Comparison of ENCODE assay signal across 9 mouse cellular contexts in genomic region chr7:101974505-101974904, GRCm38 (mm10). TPM values are rescaled to one million over a fixed set of nuclear protein-coding genes. Genes with fewer than 3 reads are reported as not detected.
DNase-seq lines count a peak whose midpoint lies in the region; TF ChIP-seq lines count a peak whose summit lies in the region.
"Had no signal": no experiment of that assay in that cellular context is flagged by ENCODE, and none has a peak within 500 bp of the region (broad histone marks: within the 10 kb centered on the region; RNA-seq: fewer than 3 reads in every experiment).

No protein-coding gene starts in this region.

- peak; percentile 65 for DNase-seq in adrenal gland, postnatal 10 days
- no peak for DNase-seq in adrenal gland, adult 18-20 months (ENCODE audit: low spot score in 2 of 2)
- peak; percentile 23 for DNase-seq in liver, adult 2 months (ENCODE audit: extremely low read depth, low read depth, low spot score)
- DNase-seq in liver: no peak
- DNase-seq in gastrocnemius, postnatal 36 days: peak; percentile 38 to 69
- DNase-seq in lung, postnatal 36 days: peak; percentile 65
- DNase-seq in frontal cortex, adult 2 months (ENCODE audit: extremely low spot score in 1 of 2, low spot score in 1 of 2): no peak
- no peak for DNase-seq in frontal cortex, postnatal 36 days (ENCODE audit: low spot score in 2 of 2)

- no peaks in the 10 kb centered on the region for H3K27me3 ChIP-seq in liver, adult 2 months (ENCODE audit: control insufficient read depth, insufficient read depth, low read length)

- 10% methylated on average over 2 of the region's 2 CpGs for WGBS in liver, adult 2 months

- intact Hi-C loops in gastrocnemius, postnatal 36 days (cut with DNase I): loop anchor here (5.0 kb wide), 1 partner anchor 57 kb away; no protein-coding TSS in a partner anchor

- H3K4me3 ChIP-seq in liver, adult 2 months (ENCODE audit: insufficient read depth, low read depth, low read length): no peak overlapping the region

- H3K36me3 ChIP-seq in liver, adult 2 months (ENCODE audit: control insufficient read depth, insufficient read depth, low read length): peaks cover 5% of the 10 kb centered on the region; the same call in 1 of the 2 replicates

- H3K9ac ChIP-seq in liver, adult 2 months (ENCODE audit: low read depth, low read length): no peak overlapping the region
- H3K9ac ChIP-seq: liver, embryonic 14.5 days had no signal

- no peak overlapping the region for H3K27ac ChIP-seq in liver, adult 2 months (replicated peaks; ENCODE audit: insufficient read depth, low read depth, low read length)
- H3K27ac ChIP-seq: liver, embryonic 14.5 days had no signal

- peaks cover 31% of the 10 kb centered on the region; the same call in 1 of the 2 replicates for H3K79me2 ChIP-seq in liver, adult 2 months (ENCODE audit: control insufficient read depth, insufficient read depth, low read length)

- peaks cover 16% of the 10 kb centered on the region for H3K4me1 ChIP-seq in liver, adult 2 months (ENCODE audit: control insufficient read depth, insufficient read depth, low read length)

- TF ChIP-seq CTCF in liver, adult 2 months (IDR thresholded peaks at IDR 0.05; ENCODE audit: low read depth, low read length): no peak

- no peak for TF ChIP-seq POLR2A in liver, adult 2 months (IDR thresholded peaks at IDR 0.05; ENCODE audit: extremely low read depth, insufficient read depth, low read length)

RNA-seq across cellular contexts. Expression of gene Numa1, which starts 40.6 kb away (rescaled TPM):
- 100 to 1,000 TPM; 117 to 151 TPM for total RNA-seq in adrenal gland, postnatal 10 days (2021)
- 100 to 1,000 TPM; 141 to 160 TPM for total RNA-seq in adrenal gland, adult 18-20 months (2021)
- 31.8 and 34.8 TPM in 2 replicates for total RNA-seq in liver, adult 2 months (2014; rRNA removed)
- polyA plus RNA-seq in liver, adult 2 months (2012; rRNA removed): 22.2 and 26.7 TPM in 2 replicates
- 10 to 100 TPM; 43.4 to 48.3 TPM for total RNA-seq in gastrocnemius, postnatal 36 days (2021)
- polyA plus RNA-seq in frontal cortex, adult 2 months (2012; rRNA removed): 65.6 and 68.8 TPM in 2 replicates

RNA-seq across cellular contexts. Expression of gene Lrrc51, which starts 40.8 kb away (rescaled TPM):
- total RNA-seq in adrenal gland, postnatal 10 days (2021): 1 to 10 TPM; 8.4 TPM
- 10 to 100 TPM; 12.2 to 13.9 TPM for total RNA-seq in adrenal gland, adult 18-20 months (2021)
- 3.1 and 3.3 TPM in 2 replicates for total RNA-seq in liver, adult 2 months (2014; rRNA removed)
- polyA plus RNA-seq in liver, adult 2 months (2012; rRNA removed): 5.2 and 5.3 TPM in 2 replicates
- 1 to 10 TPM; 2.9 to 3.2 TPM for total RNA-seq in gastrocnemius, postnatal 36 days (2021)
- 12.3 and 12.8 TPM in 2 replicates for polyA plus RNA-seq in frontal cortex, adult 2 months (2012; rRNA removed)

RNA-seq across cellular contexts. Expression of gene Il18bp, which starts 44.0 kb away (rescaled TPM):
- total RNA-seq in adrenal gland, postnatal 10 days (2021): 1 to 10 TPM; 5.4 to 6.3 TPM
- total RNA-seq in adrenal gland, adult 18-20 months (2021): 10 to 100 TPM in 1 of 2 experiments, 1 to 10 TPM in 1; 8.4 to 12.5 TPM
- 15.7 TPM in 2 replicates for total RNA-seq in liver, adult 2 months (2014; rRNA removed)
- polyA plus RNA-seq in liver, adult 2 months (2012; rRNA removed): 14.2 and 26.4 TPM in 2 replicates
- total RNA-seq in gastrocnemius, postnatal 36 days (2021): 1 to 10 TPM; 1.3 to 2.4 TPM
- 14.1 and 14.4 TPM in 2 replicates for polyA plus RNA-seq in frontal cortex, adult 2 months (2012; rRNA removed)

Comparison
In these comparisons a context has a peak if more than half of its experiments do, and no peak if none do; other contexts are left out.
1. DNase-seq: peak in adrenal gland, postnatal 10 days (single experiment), liver, adult 2 months (single experiment), gastrocnemius, postnatal 36 days (2 of 2) and lung, postnatal 36 days (single experiment); none in adrenal gland, adult 18-20 months (0 of 2), liver (single experiment), frontal cortex, adult 2 months (0 of 2) and frontal cortex, postnatal 36 days (0 of 2).